Mouse (Mus musculus): ENCODE data around the gene Tmem150c. TPM values are rescaled to one million over a fixed set of nuclear protein-coding genes. Genes with fewer than 3 reads are reported as not detected.
A peak's percentile ranks its signal among the peaks of the same experiment; 100 is the strongest.

The Tmem150c gene
- total RNA-seq, 1 experiment = 0.22 TPM

DNA sequence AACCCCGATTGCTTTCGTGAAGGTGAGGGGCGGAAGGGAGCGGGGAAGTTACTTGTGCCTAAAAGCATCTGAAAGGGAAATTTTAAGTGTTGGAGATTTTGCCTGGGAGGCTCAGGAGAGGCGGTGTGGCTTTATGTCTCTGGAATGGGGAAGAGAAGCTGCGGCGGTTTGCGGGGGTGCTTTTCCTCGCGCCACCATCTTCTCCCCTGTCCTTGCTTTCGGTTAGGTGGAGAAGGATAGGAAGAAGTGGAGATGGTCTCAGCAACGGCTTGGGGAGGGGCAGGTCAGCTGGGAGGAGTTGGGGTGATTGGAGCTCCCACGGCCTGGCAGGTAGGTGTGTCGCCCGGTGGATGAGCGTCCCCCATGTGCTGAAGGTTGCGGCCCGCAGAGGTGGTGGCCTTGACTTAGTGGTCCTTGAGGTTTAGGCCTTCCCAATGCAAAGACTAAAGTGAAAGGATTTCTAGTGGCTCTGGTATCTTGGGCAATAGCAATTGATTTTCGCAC lies 119.3 kb downstream of the Tmem150c start:
- peak overlapping the region; percentile 89 to 96 for H3K4me3 ChIP-seq (ENCODE audit: insufficient read depth in 1 of 2, low read depth in 1 of 2, low read length in 2 of 2, poor library complexity in 1 of 2, severe bottlenecking in 1 of 2)
- H3K4me1 ChIP-seq (ENCODE audit: control insufficient read depth in 2 of 2, insufficient read depth in 2 of 2, low read length in 2 of 2, poor library complexity in 1 of 2) = peaks cover 3 to 8% of the 10 kb centered on the region in 2 experiments; a peak in 2 of 4 replicates
- peaks cover 19% of the 10 kb centered on the region for H3K36me3 ChIP-seq (ENCODE audit: control insufficient read depth, insufficient read depth, low read length, poor library complexity, severe bottlenecking)
- no peak for DNase-seq (ENCODE audit: low read depth, low spot score)
- peak overlapping the region; percentile 78 for H3K27ac ChIP-seq (ENCODE audit: insufficient read depth, low read depth, low read length, poor library complexity, severe bottlenecking)
- TF ChIP-seq HCFC1 (IDR thresholded peaks at IDR 0.05; ENCODE audit: borderline replicate concordance, insufficient read depth, low read length) (no peak), ZNF384 (IDR thresholded peaks at IDR 0.05; ENCODE audit: low read depth, low read length) (no peak), ZC3H11A (IDR thresholded peaks at IDR 0.05; ENCODE audit: borderline replicate concordance, low read depth, low read length) (no peak), MAFK (IDR thresholded peaks at IDR 0.05; ENCODE audit: insufficient read depth, low read depth, low read length) (no peak), CHD2 (IDR thresholded peaks at IDR 0.05; ENCODE audit: low read depth, low read length) (no peak)
- H3K9me3 ChIP-seq (ENCODE audit: control insufficient read depth, insufficient read depth, low read depth, low read length) = no peaks in the 10 kb centered on the region
- peak overlapping the region; percentile 98 for H3K9ac ChIP-seq (ENCODE audit: insufficient read depth, low read depth, low read length, poor library complexity, severe bottlenecking)
- in situ Hi-C loops (cut with MboI; ENCODE audit: low sequenced_read_pairs in 2 of 2, unreplicated experiment in 2 of 2) = no loop called here

DNA sequence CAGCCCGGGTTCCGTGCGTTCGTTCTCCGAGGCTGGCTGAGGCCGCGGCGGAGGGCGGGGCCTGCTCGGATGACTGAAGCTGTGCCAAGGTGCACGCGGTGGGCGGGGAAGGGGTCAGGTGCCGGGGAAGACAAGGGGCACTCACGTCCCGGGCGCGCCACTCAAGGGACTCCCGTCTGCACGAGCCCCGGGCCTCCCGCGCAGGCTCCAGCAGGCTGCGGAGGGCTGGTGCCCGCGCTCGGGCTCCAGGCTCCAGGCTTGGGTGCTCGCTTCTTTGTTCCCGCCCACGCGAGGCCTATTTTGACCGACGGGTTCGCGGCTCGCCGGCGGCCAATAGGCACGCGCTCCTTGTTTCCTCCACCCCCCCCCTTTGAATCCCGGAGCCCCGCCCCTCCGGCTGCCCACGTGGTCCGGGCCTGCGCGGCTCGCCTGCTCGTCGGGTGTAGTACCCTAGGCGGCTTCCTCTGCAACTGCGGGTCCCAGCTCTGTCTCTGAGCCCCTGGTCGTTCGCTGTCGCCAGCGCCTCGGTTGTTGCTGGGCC lies 119.9 kb downstream of the Tmem150c start, which contains the start of the genes Hnrnpdl and Enoph1:
Hnrnpdl (minus strand) TSS at position 63 of the 541 bp plus-strand sequence.
Enoph1 (plus strand) TSS at position 384 of the 541 bp plus-strand sequence.
- peak within 1 kb of the TSS; percentile 89 to 96 for H3K4me3 ChIP-seq (ENCODE audit: insufficient read depth in 1 of 2, low read depth in 1 of 2, low read length in 2 of 2, poor library complexity in 1 of 2, severe bottlenecking in 1 of 2)
- peaks cover 3 to 7% of the 10 kb centered on the region in 2 experiments; a peak in 1 of 4 replicates for H3K4me1 ChIP-seq (ENCODE audit: control insufficient read depth in 2 of 2, insufficient read depth in 2 of 2, low read length in 2 of 2, poor library complexity in 1 of 2)
- H3K9ac ChIP-seq (ENCODE audit: insufficient read depth, low read depth, low read length, poor library complexity, severe bottlenecking) = peak within 1 kb of the TSS; percentile 99
- in situ Hi-C loops (cut with MboI; ENCODE audit: low sequenced_read_pairs in 2 of 2, unreplicated experiment in 2 of 2) = no loop called here
- H3K27ac ChIP-seq (ENCODE audit: insufficient read depth, low read depth, low read length, poor library complexity, severe bottlenecking) = peak within 1 kb of the TSS; percentile 87
- DNase-seq (ENCODE audit: low read depth, low spot score) = peak; percentile 91
- TF ChIP-seq CHD2 (IDR thresholded peaks at IDR 0.05; ENCODE audit: low read depth, low read length) (no peak), ZNF384 (IDR thresholded peaks at IDR 0.05; ENCODE audit: low read depth, low read length) (no peak), ZC3H11A (IDR thresholded peaks at IDR 0.05; ENCODE audit: borderline replicate concordance, low read depth, low read length) (no peak), MAFK (IDR thresholded peaks at IDR 0.05; ENCODE audit: insufficient read depth, low read depth, low read length) (no peak), HCFC1 (IDR thresholded peaks at IDR 0.05; ENCODE audit: borderline replicate concordance, insufficient read depth, low read length) (no peak; the same call in 1 of the 2 replicates)
- no peaks in the 10 kb centered on the region for H3K9me3 ChIP-seq (ENCODE audit: control insufficient read depth, insufficient read depth, low read depth, low read length)
- H3K36me3 ChIP-seq (ENCODE audit: control insufficient read depth, insufficient read depth, low read length, poor library complexity, severe bottlenecking) = peaks cover 24% of the 10 kb centered on the region

DNA sequence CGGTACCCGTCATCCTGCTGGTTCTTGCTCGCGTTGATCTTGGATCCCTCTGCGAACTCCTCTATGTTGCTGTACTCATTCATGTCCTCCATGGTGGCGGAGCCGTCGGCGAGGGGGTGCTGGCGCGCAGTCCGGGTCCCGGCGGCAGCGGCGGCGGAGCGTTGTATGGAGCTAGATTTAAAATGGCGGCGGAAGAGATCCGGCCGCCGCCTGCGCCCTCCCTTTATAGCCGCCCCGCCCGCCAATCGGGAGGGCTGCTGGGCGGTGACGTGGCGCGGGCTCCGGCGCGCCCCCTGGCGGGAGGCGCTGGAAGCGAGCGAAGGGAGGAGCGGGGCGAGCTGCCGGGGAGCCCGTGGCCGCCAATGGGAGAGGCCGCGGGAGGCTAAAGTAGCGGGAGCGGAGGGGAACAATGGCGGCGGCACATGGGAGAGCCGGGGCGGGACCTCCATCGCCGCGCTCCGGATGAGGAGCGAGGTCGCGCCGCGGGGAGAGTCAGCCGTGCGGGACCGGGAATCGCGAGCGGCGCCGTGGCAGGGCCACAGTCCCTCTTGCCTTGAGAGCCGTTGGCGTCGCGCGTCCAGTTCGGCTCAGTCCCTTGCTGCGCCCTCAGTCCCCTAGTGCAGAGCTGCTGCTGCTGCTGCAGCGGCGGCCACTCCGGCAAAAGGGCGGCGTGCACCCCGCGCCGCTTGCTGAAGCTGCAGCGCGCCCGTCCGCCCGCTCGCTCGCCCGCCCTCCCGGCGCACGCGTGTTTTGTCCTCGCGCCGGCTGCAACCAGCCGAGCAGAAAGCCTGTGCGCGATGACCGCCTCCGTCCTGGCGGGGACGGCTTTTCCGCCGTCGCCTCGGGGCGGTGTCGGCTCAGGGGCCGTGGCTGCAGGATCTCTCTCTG lies 120.7 kb downstream of the Tmem150c start:
- TF ChIP-seq CHD2 (IDR thresholded peaks at IDR 0.05; ENCODE audit: low read depth, low read length) (no peak), HCFC1 (IDR thresholded peaks at IDR 0.05; ENCODE audit: borderline replicate concordance, insufficient read depth, low read length) (peak; percentile 45; the same call in 1 of the 2 replicates)
- H3K4me1 ChIP-seq (ENCODE audit: control insufficient read depth in 2 of 2, insufficient read depth in 2 of 2, low read length in 2 of 2, poor library complexity in 1 of 2) = peaks cover 3 to 7% of the 10 kb centered on the region in 2 experiments; a peak in 1 of 4 replicates
- H3K9ac ChIP-seq (ENCODE audit: insufficient read depth, low read depth, low read length, poor library complexity, severe bottlenecking) = peak overlapping the region; percentile 99
- no peaks in the 10 kb centered on the region for H3K9me3 ChIP-seq (ENCODE audit: control insufficient read depth, insufficient read depth, low read depth, low read length)
- H3K4me3 ChIP-seq (ENCODE audit: insufficient read depth in 1 of 2, low read depth in 1 of 2, low read length in 2 of 2, poor library complexity in 1 of 2, severe bottlenecking in 1 of 2) = peak overlapping the region; percentile 89 to 96
- in situ Hi-C loops (cut with MboI; ENCODE audit: low sequenced_read_pairs in 2 of 2, unreplicated experiment in 2 of 2) = no loop called here
- peaks cover 29% of the 10 kb centered on the region for H3K36me3 ChIP-seq (ENCODE audit: control insufficient read depth, insufficient read depth, low read length, poor library complexity, severe bottlenecking)
- peak; percentile 72 for DNase-seq (ENCODE audit: low read depth, low spot score)
- peak overlapping the region; percentile 87 for H3K27ac ChIP-seq (ENCODE audit: insufficient read depth, low read depth, low read length, poor library complexity, severe bottlenecking)

DNA sequence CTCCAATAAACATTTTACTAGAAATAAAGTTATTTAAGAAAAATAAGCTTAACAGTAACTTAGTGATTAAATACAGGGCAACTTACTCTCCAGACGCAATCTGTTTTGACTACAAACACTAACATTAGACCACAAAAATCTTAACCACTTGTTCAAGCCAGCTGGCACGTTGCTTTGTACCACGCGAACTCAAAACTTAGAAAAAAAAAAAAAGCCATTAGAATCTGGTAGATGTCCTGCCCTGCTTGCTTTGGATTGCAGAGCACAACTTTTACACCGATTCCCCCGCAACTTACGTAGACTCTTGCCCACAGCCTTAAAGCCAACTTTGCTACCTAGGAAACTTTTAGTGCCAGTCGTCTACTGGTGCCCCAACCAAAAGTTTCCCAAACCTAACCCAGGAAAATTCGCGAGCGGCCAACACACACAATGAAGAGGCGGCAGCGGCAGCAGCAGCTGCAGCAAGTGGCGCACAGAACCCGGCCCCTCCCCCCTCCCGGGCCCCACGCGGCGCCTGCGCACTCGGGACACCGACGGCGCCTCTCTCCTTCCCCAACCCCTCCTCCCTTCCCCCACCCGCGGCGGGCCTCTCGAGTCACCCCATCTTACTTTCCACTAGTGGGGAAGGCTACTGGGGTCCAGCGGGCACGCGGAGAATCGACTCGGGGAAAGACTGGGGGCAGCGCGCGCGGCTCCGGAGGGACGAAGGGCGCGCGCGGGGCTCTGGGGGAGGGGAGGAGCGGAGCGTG lies 121.5 kb downstream of the Tmem150c start:
- Histone ChIP-seq H3K27ac (ENCODE audit: insufficient read depth, low read depth, low read length, poor library complexity, severe bottlenecking) (peak overlapping the region; percentile 87), H3K9ac (ENCODE audit: insufficient read depth, low read depth, low read length, poor library complexity, severe bottlenecking) (peak overlapping the region; percentile 99), H3K4me3 (ENCODE audit: insufficient read depth in 1 of 2, low read depth in 1 of 2, low read length in 2 of 2, poor library complexity in 1 of 2, severe bottlenecking in 1 of 2) (peak overlapping the region; percentile 89 to 96), H3K4me1 (ENCODE audit: control insufficient read depth in 2 of 2, insufficient read depth in 2 of 2, low read length in 2 of 2, poor library complexity in 1 of 2) (peaks cover 3 to 7% of the 10 kb centered on the region in 2 experiments; a peak in 1 of 4 replicates), H3K36me3 (ENCODE audit: control insufficient read depth, insufficient read depth, low read length, poor library complexity, severe bottlenecking) (peaks cover 29% of the 10 kb centered on the region), H3K9me3 (ENCODE audit: control insufficient read depth, insufficient read depth, low read depth, low read length) (no peaks in the 10 kb centered on the region)
- TF ChIP-seq HCFC1 (IDR thresholded peaks at IDR 0.05; ENCODE audit: borderline replicate concordance, insufficient read depth, low read length) = no peak
- TF ChIP-seq ZC3H11A (IDR thresholded peaks at IDR 0.05; ENCODE audit: borderline replicate concordance, low read depth, low read length) = no peak
- no peak for TF ChIP-seq ZNF384 (IDR thresholded peaks at IDR 0.05; ENCODE audit: low read depth, low read length)
- TF ChIP-seq CHD2 (IDR thresholded peaks at IDR 0.05; ENCODE audit: low read depth, low read length) = no peak
- TF ChIP-seq MAFK (IDR thresholded peaks at IDR 0.05; ENCODE audit: insufficient read depth, low read depth, low read length) = no peak
- in situ Hi-C loops (cut with MboI; ENCODE audit: low sequenced_read_pairs in 2 of 2, unreplicated experiment in 2 of 2) = no loop called here
- DNase-seq (ENCODE audit: low read depth, low spot score) = no peak
